Mouse (Mus musculus) adrenal gland, adult 2 months (tissue): ENCODE data around the gene Smyd3. TPM values are rescaled to one million over a fixed set of nuclear protein-coding genes. Genes with fewer than 3 reads are reported as not detected.

Experiments
- DNase-seq: peaks from one replicate; pipeline ENCODE4 v3.0.0; 2021
- polyA plus RNA-seq: library from polyadenylated mRNA; depleted of rRNA; stranded (reverse); fragments of >200 nt; gene quantifications from 2 replicates; pipeline ENCODE4 v1.2.3, GENCODE M21; 2012
- total RNA-seq, 2 experiments: library from RNA; stranded (reverse); gene quantifications; 2 replicates each; pipeline ENCODE4 v1.2.3; 2021

The Smyd3 gene
- total and polyA plus RNA-seq, 3 experiments, result 0.80 to 7.1 (median 5.0) TPM

- DNase-seq, result no peak
Observed at GRCm38 (mm10) chr1:179116729-179117663, 400.8 kb downstream of the Smyd3 start.

GRCm38 (mm10) chr1:179114833-179115495 is 402.9 kb downstream of the Smyd3 start:
- DNase-seq, result no peak

- DNase-seq, result no peak
Observed at GRCm38 (mm10) chr1:179114385-179114784, 403.5 kb downstream of the Smyd3 start.

GRCm38 (mm10) chr1:179108759-179109158 is 409.1 kb downstream of the Smyd3 start:
- no peak for DNase-seq

- DNase-seq, result no peak
Observed at GRCm38 (mm10) chr1:179107761-179108694, 409.8 kb downstream of the Smyd3 start.

GRCm38 (mm10) chr1:179107211-179107610 is 410.6 kb downstream of the Smyd3 start:
- peak; percentile 8 for DNase-seq

- DNase-seq, result no peak
Observed at GRCm38 (mm10) chr1:179106702-179107145, 411.1 kb downstream of the Smyd3 start.

- no peak for DNase-seq
Observed at GRCm38 (mm10) chr1:179106103-179106701, 411.6 kb downstream of the Smyd3 start.

- peak; percentile 17 for DNase-seq
Observed at GRCm38 (mm10) chr1:179104447-179104846, 413.4 kb downstream of the Smyd3 start.

GRCm38 (mm10) chr1:179096993-179097392 is 420.8 kb downstream of the Smyd3 start:
- DNase-seq, result no peak

GRCm38 (mm10) chr1:179096323-179096722 is 421.5 kb downstream of the Smyd3 start:
- DNase-seq, result no peak

- no peak for DNase-seq
Observed at GRCm38 (mm10) chr1:179089174-179089573, 428.7 kb downstream of the Smyd3 start.

GRCm38 (mm10) chr1:179087033-179087998 is 430.5 kb downstream of the Smyd3 start:
- DNase-seq, result peak; percentile 45

GRCm38 (mm10) chr1:179086208-179086607 is 431.6 kb downstream of the Smyd3 start:
- no peak for DNase-seq

GRCm38 (mm10) chr1:179083098-179083497 is 434.7 kb downstream of the Smyd3 start:
- no peak for DNase-seq

GRCm38 (mm10) chr1:179073846-179074245 is 444.0 kb downstream of the Smyd3 start:
- DNase-seq, result no peak

- DNase-seq, result no peak
Observed at GRCm38 (mm10) chr1:179072935-179073654, 444.7 kb downstream of the Smyd3 start.

GRCm38 (mm10) chr1:179072406-179072805 is 445.4 kb downstream of the Smyd3 start:
- DNase-seq, result no peak

GRCm38 (mm10) chr1:179068990-179069389 is 448.9 kb downstream of the Smyd3 start:
- no peak for DNase-seq

GRCm38 (mm10) chr1:179065294-179065601 is 452.6 kb downstream of the Smyd3 start:
- no peak for DNase-seq
